Mouse (Mus musculus) hindbrain, embryonic 15.5 days (tissue): ENCODE results near the gene Amdhd1. TPM values are rescaled to one million over a fixed set of nuclear protein-coding genes. Genes with fewer than 3 reads are reported as not detected.

ENCODE experiments used
- ATAC-seq: fragments of 200-750 bp; cut with Nextera tagmentation; 2 replicates; pipeline ENCODE4 v1.8.0; 2017; ENCODE audit warnings: low read depth, moderate number of reproducible peaks, moderate TSS enrichment; ENCODE audit not compliant: low FRiP score
- H3K27ac ChIP-seq: fragments of 300-500 bp; sonication (generic); replicated peaks from 2 replicates; pipeline ENCODE4 v1.5.1; 2015; ENCODE audit warnings: mild to moderate bottlenecking, inconsistent platforms
- H3K27me3 ChIP-seq: fragments of 300-500 bp; sonication (generic); 2 replicates; pipeline ENCODE4 v1.6.1; 2015; ENCODE audit warnings: control low read depth, inconsistent platforms
- H3K36me3 ChIP-seq: fragments of 300-500 bp; sonication (generic); 2 replicates; pipeline ENCODE4 v1.6.1; 2015; ENCODE audit warnings: control low read depth, inconsistent platforms
- H3K4me1 ChIP-seq: fragments of 300-500 bp; sonication (generic); replicated peaks from 2 replicates; pipeline ENCODE4 v1.6.1; 2015; ENCODE audit warnings: control low read depth, inconsistent platforms
- H3K4me2 ChIP-seq: fragments of 300-500 bp; sonication (generic); 2 replicates; pipeline ENCODE4 v1.6.1; 2015; ENCODE audit warnings: moderate library complexity, mild to moderate bottlenecking, inconsistent platforms
- H3K4me3 ChIP-seq: fragments of 300-500 bp; sonication (generic); 2 replicates; pipeline ENCODE4 v1.5.1; 2015; ENCODE audit warnings: mild to moderate bottlenecking, inconsistent platforms
- H3K9ac ChIP-seq: fragments of 300-500 bp; sonication (generic); 2 replicates; pipeline ENCODE4 v1.6.1; 2015; ENCODE audit warnings: inconsistent platforms
- H3K9me3 ChIP-seq: fragments of 300-500 bp; sonication (generic); 2 replicates; pipeline ENCODE4 v1.6.1; 2016; ENCODE audit warnings: control low read depth, inconsistent platforms
- WGBS: fragments of 180-500 bp; shearing (Covaris S2); methylation state at CpG from one replicate; pipeline ENCODE4 v1.1.7; 2015; 5-methylcytosine and 5-hydroxymethylcytosine counted together
- polyA plus RNA-seq: library from polyadenylated mRNA; unstranded; fragments of >200 nt; fragmentation: Nextera tagmentation; extraction: Ambion mirVana; gene quantifications from 2 replicates; pipeline ENCODE4 v1.2.1, GENCODE M21; 2015

The Amdhd1 gene
- polyA plus RNA-seq, 1 experiment from 2014 or later = 0.12 TPM

DNA sequence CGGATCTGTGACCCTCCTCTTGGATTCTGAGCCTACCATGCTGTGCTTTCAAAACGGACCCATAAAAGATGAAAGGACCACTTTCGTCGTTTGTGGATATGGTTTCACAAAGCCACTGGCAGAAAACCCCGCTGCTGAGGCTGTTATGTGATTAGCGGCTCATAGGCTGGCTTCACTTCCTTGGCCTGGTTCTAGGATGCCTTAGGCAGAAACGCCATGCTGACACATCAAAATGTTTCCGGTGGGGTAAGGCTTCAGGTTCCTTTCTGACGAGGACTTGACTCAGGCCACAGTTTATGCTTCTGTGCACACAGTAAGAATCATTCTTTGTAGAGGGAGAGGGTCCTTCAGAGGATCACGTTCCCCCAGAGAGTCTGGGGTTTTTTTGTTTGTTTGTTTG is 39.0 kb downstream of the Amdhd1 start:
- Histone ChIP-seq H3K4me2 (no peak overlapping the region), H3K4me1 (no peaks in the 10 kb centered on the region), H3K36me3 (no peaks in the 10 kb centered on the region), H3K4me3 (no peak overlapping the region), H3K9ac (no peak overlapping the region), H3K9me3 (no peaks in the 10 kb centered on the region), H3K27ac (no peak overlapping the region), H3K27me3 (no peaks in the 10 kb centered on the region)
- 51% methylated on average over 10 of the region's 10 CpGs for WGBS
- ATAC-seq = no peak

DNA sequence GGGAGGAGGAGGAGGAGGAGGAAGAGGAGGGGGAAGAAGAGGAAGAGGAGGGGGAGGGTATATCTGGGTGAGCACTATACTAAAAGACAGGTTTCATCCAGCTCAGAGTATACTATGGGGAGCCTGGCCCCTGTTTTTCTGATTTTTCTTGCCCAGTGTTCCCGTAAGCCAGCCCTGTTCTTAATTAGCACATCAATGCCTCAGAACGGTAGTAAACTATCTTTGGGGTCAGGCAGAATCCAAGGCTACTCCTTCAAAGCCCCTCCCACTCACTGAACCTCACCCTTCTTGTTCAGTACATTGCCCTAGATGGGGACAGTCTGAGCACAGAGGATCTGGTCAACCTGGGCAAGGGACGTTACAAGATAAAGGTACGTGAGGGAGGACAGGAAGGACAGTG is 49.4 kb downstream of the Amdhd1 start:
- ATAC-seq = no peak
- no peak overlapping the region for H3K9ac ChIP-seq
- no peak overlapping the region for H3K4me2 ChIP-seq
- H3K27ac ChIP-seq = no peak overlapping the region
- no peaks in the 10 kb centered on the region for H3K9me3 ChIP-seq
- WGBS = 46% methylated on average over 4 of the region's 4 CpGs
- no peaks in the 10 kb centered on the region for H3K27me3 ChIP-seq
- no peak overlapping the region for H3K4me3 ChIP-seq
- H3K36me3 ChIP-seq = no peaks in the 10 kb centered on the region
- H3K4me1 ChIP-seq = no peaks in the 10 kb centered on the region

- no peaks in the 10 kb centered on the region for H3K27me3 ChIP-seq
- H3K4me1 ChIP-seq = no peaks in the 10 kb centered on the region
- ATAC-seq = peak; percentile 38; the same call in 1 of the 2 replicates
- 68% methylated on average over 6 of the region's 6 CpGs for WGBS
- H3K9ac ChIP-seq = no peak overlapping the region
- H3K36me3 ChIP-seq = peaks cover under 1% of the 10 kb centered on the region; the same call in 1 of the 2 replicates
- no peak overlapping the region for H3K27ac ChIP-seq
- H3K4me3 ChIP-seq = no peak overlapping the region
- H3K4me2 ChIP-seq = no peak overlapping the region
- no peaks in the 10 kb centered on the region for H3K9me3 ChIP-seq
Observed at GRCm38 (mm10) chr10:93488828-93489226, 51.0 kb downstream of the Amdhd1 start.

DNA sequence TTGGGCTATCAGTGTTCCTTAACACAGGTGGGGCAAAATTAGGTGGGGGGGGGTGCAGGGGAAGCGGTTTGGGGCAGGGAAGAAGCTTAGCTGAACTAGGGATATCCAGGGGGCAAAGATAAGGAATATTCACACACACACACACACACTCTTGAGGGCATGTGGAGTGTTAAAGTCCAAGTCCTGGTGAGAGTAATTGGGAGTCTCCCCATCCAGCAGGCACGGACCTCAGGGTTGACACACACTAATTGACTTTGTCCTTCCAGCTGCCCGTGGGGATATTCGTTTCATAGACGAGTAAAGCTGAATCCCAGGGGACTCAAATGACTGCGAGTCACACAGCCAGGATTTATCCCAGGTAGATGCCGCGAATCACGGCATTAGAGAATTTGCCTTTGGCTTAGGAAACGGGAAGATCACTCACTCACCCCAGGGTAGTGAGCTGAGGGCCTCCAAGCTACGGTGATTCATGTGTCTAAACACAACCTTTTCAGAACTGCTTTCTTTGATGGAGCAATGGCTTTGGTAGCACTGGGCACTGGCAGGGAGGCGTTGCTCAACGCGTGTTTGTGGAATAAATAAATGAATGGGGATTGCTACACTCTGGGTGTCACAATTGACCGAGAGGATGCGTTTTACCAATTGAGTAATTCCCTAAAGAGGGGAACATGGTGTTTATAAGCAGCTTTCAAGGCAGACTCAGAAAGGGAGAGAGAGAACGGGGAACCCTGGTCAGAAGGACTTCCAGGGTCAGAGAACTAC is 51.6 kb downstream of the Amdhd1 start, which contains the start of gene Hal:
TSS of gene Hal (plus strand) at position 703 of the 762 bp plus-strand sequence.
- no peaks in the 10 kb centered on the region for H3K9me3 ChIP-seq
- no peak within 1 kb of the TSS for H3K27ac ChIP-seq
- peaks cover 5% of the 10 kb centered on the region; the same call in 1 of the 2 replicates for H3K36me3 ChIP-seq
- 45% methylated on average over 17 of the region's 17 CpGs for WGBS
- H3K4me2 ChIP-seq = no peak within 1 kb of the TSS
- ATAC-seq = no peak
- H3K4me3 ChIP-seq = no peak within 1 kb of the TSS
- H3K4me1 ChIP-seq = no peaks in the 10 kb centered on the region
- H3K27me3 ChIP-seq = no peaks in the 10 kb centered on the region
- no peak within 1 kb of the TSS for H3K9ac ChIP-seq

DNA sequence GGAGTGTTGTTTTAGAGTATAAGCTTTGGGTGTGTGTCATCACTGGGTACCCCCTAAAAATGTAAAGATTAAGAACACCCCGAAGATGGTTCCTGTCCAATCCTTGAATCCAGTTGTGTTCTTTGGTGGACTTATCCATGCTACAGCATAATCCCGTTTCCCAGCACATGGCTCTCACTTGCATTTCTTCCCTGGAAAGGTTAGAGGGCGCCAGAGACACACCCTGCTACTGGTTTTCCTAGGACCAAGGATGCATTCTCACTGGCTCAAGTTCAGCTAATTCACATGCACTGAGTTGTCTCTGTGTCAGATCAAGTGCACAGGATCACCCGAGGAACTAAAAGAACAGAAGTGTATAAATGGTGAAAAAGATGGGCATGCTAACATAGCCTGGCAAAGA is 53.2 kb downstream of the Amdhd1 start:
- Histone ChIP-seq H3K27ac (no peak overlapping the region), H3K36me3 (peaks cover 10% of the 10 kb centered on the region; the same call in 1 of the 2 replicates), H3K27me3 (no peaks in the 10 kb centered on the region), H3K9me3 (no peaks in the 10 kb centered on the region), H3K4me3 (no peak overlapping the region), H3K9ac (no peak overlapping the region), H3K4me2 (no peak overlapping the region), H3K4me1 (no peaks in the 10 kb centered on the region)
- peak; percentile 54; the same call in 1 of the 2 replicates for ATAC-seq
- 25% methylated on average over 4 of the region's 4 CpGs for WGBS

- H3K4me3 ChIP-seq = no peak overlapping the region
- H3K27me3 ChIP-seq = no peaks in the 10 kb centered on the region
- no peaks in the 10 kb centered on the region for H3K9me3 ChIP-seq
- H3K4me1 ChIP-seq = no peaks in the 10 kb centered on the region
- no peak overlapping the region for H3K27ac ChIP-seq
- H3K4me2 ChIP-seq = no peak overlapping the region
- ATAC-seq = no peak; the same call in 1 of the 2 replicates
- whole genome bisulfite sequencing = 83% methylated on average over 8 of the region's 8 CpGs
- peaks cover 21% of the 10 kb centered on the region for H3K36me3 ChIP-seq
- H3K9ac ChIP-seq = no peak overlapping the region
Observed at GRCm38 (mm10) chr10:93485055-93485691, 54.7 kb downstream of the Amdhd1 start.

- 87% methylated on average over 8 of the region's 8 CpGs for WGBS
- Histone ChIP-seq H3K4me1 (no peaks in the 10 kb centered on the region), H3K27ac (no peak overlapping the region), H3K9me3 (no peaks in the 10 kb centered on the region), H3K36me3 (peaks cover 25% of the 10 kb centered on the region), H3K4me3 (no peak overlapping the region), H3K4me2 (no peak overlapping the region), H3K27me3 (no peaks in the 10 kb centered on the region), H3K9ac (no peak overlapping the region)
- no peak for ATAC-seq
Observed at GRCm38 (mm10) chr10:93484511-93484910, 55.3 kb downstream of the Amdhd1 start.

Other genes with a start within 250 kb of the Amdhd1 start
- 8.1 and 8.3 TPM in 2 replicates for gene Elk3, start 228.9 kb downstream of the Amdhd1 start, polyA plus RNA-seq
- 84.7 and 90.2 TPM in 2 replicates for gene Lta4h, start 86.6 kb downstream of the Amdhd1 start, polyA plus RNA-seq
- 0.14 and 0.20 TPM in 2 replicates for gene Hal, start 51.3 kb downstream of the Amdhd1 start, polyA plus RNA-seq
- 0.35 and 0.39 TPM in 2 replicates for gene Ccdc38, start 599 bp upstream of the Amdhd1 start, polyA plus RNA-seq
- 66.0 and 68.2 TPM in 2 replicates for gene Snrpf, start 49.7 kb upstream of the Amdhd1 start, polyA plus RNA-seq
- gene Ntn4, start 100.6 kb upstream of the Amdhd1 start, polyA plus RNA-seq = 0.97 and 1.5 TPM in 2 replicates